Mouse (Mus musculus) left cerebral cortex, adult 9 months (tissue): ENCODE measurements at regions not wholly inside any gene's neighbourhood (a gene's known extent, or its start where the extent isn't known, plus 50 kb on each side); places are given as distances from the start of the nearest gene placed in this dataset.
"Not testable (repeated sequence)": the region's sequence is repeated elsewhere in the genome, so short reads cannot be mapped to it uniquely, and the experiment has no call there.

ENCODE experiments used
- DNase-seq, 2 experiments: peaks; one replicate each; pipeline ENCODE4 v3.0.0; 2022; ENCODE audit warnings: low spot score in 2 of 2

DNA sequence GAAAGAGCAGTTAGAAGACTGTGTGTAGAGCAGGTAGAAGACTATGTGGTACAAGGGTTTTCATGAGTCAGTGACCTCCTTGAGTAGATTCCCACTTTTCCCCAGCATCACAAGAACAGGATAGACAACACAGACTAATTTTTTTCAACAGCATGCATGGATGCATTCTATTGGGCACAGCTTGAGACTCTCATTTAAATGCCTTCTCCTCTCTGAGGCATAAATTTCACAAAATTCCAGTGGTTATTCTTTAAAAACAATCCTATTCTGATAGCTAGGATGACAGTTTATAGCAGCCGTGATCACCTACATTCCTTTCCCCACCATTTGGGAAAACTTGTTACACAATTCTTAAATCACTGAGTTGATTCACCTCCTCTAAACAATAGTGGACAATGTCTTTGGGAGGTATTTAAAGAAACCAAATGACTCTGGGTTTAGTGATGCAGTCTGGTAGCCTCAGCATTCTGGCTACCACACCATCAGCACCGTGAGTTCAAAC, 418.7 kb downstream of the Hs3st1 start:
- no peak for DNase-seq

DNA sequence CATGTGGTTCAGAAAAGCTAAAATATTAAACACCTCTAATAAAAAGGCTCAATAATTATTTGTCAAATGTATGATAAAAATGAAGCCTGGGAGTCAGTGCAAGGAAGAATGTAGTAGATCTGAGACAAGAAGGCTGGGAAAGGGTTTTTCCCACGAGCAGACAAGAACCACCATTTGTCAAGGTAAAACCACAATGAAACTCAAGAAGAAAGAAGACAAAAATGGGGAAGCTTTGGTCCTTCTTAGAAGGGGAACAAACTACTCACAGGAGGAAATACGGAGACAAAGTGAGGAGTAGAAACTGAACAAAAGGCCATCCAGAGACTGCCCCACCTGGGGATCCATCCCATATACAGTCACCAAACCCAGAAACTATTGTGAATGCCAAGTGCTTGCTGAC, 420.0 kb downstream of the Hs3st1 start:
- DNase-seq: no peak

DNA sequence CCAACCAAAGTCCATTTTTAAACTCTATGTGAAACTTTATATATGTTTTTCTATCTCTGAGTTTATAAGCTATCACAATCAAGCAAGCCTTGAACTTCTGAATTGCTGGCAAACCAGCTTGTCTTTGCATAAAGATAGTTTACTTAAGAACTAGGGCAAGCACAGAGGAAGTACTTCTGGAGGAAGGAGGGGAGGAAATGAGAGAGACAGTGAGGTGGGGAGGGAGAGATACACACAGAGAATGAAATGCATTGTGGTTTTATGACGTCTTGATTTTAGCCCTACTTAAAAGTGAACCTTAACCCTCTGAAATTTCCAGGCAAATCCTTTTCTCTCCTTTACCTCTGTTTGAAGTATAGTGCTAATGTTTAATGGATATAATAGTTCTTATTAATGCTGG, 421.0 kb downstream of the Hs3st1 start:
- DNase-seq: no peak

DNA sequence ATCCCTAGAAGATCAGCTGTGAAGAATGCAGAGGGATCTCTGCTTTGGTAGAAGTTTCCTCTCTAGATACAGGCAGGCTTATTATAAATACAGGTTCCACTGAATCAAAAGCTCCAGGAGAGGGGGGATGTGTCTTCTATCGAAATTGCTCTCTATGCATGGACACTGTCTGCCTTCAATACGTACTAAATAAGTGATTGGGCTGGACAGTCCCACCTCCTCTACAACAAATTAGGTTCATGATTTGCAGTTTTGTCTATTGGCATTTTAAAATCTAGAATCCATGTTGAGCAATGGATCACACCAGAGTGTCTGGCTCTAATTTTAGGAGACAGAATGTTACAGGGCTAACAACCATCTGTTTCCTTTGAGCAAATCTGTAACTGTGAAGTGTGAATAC, 429.9 kb downstream of the Hs3st1 start:
- peak; percentile 30 to 50 for DNase-seq

DNA sequence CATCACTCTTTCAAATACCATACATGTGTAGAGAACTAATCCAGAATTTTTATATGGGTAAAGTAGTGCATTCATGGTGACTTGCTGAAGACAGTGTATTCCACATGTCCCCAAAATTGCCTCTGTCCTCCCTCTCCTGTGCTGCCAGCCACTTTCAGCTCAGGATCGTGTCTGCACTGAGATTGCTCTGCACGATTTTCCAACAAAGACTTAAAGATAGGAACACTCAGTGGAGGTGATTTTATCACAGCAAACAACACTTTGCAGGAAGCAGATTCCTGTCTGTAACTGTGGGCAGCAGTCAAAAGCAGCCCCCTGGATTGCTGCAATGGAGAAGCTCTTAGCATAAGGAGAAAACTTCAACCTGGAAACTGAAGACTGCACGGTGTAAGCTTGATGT, 438.8 kb downstream of the Hs3st1 start:
- peak; percentile 10 to 11 for DNase-seq

DNA sequence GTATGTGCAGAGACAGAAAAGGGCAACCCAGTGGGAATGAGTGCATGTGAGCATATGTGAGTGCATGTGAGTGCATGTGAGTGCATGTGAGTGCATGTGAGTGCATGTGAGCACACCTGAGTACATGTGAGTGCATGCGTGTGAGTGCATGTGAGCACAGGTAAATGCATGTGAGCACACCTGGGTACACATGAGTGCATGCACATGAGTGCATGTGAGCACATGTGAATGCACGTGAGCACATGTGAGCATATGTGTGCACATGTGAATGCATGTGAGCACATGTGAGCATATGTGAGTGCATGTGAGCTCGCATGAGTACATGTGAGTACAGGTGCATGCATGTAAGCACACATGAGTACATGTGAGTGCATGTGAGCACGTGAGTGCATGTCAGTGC, 434.6 kb upstream of the Clnk start:
- DNase-seq: no peak

DNA sequence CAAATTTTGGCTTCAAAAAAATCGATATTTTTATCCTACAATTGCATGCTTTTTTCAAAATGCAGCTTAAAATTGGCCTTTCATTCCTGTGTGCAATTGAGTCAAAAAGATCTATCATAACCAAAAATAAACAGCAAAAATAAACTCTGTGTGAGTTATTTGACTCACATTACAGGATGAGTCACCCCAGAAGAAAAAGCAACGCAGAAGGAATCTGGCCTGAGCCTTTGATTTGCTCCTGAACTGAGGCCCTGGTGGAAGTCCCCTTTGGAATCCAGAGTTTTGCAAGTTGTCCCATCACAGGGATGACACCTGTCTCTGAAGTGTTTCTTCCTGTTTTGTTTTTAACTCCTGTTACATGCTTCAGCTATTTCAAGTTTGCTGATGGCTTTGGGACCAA, 429.2 kb upstream of the Clnk start:
- DNase-seq: no peak

DNA sequence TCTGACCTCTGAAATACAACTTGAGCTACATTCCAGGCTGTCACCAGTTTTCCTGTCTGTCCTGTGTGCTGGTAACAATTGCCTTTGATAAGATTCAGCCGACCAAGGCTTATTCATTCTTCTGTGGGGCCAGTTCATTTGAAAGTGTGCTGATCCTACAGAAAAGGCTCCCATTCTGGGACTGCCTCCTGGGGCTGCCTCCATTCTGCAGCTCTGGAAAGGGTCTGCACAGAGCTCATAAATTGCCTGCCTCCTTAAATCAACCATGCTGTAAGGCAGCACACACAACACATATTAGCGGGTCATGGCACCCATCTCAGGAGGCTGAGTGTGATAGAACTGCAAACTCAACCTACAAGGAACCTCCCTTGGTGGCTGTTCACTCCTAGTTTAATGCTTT, 416.2 kb upstream of the Clnk start:
- no peak for DNase-seq

DNA sequence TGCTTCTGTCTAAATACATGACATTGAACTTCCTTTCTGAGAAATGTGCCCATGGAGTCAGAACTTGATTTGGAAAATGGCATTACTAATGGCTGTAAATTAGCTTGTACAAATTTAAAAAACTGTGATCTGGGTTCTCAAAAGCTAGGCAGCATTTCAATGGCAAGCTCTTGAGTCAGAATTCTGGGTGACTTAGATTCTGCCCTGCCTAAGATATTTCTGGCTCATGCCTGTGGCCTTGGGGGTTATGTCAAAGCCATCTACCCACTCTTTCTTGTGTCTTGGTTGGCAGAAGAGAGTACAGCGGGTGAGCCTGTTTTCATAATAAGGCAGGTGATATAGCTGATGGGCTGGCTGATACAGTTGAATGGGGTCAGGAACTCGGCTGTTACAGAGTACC, 404.4 kb upstream of the Clnk start:
- no peak for DNase-seq

DNA sequence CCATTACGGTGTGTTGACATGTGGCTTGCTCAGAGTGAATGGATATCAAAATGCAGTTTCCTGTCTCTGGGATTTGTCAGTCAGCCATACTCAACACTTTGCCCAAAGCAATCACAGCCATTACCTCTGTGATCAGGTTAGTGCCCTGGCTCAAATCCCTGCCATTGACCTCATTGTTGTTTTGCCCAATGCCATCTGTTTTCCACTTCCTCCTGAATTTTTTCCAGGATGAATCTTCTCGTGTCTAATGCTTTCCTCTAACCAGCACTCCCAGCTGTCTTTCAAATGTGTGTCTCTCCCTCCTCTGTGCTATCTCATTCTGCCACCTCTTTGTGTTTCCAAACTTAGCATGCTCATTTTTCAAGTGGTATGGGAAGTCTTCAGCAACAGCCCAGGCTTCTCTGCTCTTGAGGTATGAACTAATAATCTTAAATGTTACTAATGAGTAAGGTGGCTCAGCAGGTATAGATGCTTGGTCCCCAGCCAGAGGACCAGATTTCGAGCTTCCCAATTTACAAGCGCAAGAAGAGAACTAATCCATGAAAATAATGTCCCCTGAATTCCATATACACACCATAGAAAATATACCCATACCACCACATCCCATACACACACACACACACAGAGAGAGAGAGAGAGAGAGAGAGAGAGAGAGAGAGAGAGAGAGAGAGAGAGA, 397.2 kb upstream of the Clnk start:
- no peak for DNase-seq

DNA sequence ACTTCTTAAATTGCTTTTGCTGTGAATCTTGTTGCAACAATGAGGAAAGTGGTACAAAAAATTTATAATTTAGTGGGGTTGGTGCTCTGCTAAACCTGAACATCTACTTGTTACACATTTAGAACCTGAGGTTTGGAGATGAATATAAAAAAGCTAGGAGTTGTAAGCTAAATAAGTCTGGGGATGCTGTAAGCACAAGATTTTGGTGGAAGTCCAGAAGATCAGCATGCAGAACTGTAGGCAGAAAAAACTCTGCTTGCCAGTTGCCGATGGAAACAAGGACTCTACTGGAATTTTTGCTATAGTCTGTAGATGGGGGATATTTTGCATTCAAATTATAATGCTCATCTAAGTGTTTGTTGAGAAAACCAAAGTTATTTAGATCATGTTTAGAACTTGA, 390.5 kb upstream of the Clnk start:
- peak in 1 of 2 experiments; percentile 3 for DNase-seq

DNA sequence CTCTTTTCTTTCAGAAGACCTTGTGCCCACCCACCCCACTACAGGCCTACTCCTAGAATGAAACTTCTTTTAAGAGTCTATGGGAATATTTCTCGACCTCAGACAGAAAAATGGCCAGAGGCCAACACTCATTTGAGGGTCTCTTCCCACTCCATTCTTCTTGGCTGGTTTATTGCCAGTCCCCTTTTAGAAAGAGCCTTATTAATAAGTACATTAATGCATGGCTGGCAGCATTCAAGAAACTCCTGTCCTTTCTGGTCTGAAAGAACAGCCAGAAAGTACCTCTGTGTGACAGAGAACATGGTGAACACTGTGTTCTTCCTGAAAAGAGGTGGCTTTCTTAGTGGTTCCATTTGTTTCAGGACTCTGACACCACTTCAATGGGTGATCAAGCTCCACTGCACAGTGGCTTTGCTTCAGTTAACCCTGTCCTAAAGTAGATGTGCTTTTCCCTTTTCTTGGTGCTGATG, 384.1 kb upstream of the Clnk start:
- no peak for DNase-seq

DNA sequence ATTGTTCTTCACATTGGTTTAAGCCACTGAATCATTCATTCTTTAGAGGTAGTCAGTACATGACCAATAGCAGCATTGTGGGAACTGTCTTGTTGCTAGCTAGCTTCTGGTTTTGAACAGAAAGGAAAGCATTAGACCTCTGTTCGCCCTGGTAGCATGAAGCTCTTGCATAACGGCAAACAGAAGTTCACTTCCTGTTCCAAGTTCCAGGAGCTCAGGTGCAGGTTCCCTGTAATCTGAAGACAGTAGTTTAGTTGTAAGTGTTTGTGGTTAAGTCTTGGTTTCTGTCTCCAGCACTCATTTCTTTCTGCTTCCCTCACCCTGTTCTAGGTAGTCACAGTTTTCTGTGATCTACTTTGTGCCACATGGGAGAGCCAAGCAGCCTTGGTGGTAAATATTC, 381.1 kb upstream of the Clnk start:
- no peak for DNase-seq

DNA sequence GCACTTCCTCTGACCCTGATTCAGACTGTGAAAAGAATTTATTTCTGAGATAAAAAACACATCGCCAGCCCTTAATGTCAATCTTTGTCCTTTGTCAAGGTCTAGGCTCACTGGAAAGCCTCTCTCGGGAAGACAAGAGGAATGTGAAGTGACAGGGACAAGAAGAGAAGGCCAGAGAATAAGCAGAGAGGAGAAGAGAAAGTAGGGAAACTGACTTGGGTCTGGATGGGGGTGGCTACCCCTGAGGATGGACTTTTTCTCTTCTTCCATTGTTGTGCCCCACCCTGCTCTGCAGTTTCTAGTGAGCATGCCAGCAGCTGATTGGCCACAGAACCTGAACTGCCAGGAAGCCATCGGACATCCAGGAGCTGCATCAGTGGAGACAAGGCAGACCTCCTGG, 375.6 kb upstream of the Clnk start:
- no peak for DNase-seq

DNA sequence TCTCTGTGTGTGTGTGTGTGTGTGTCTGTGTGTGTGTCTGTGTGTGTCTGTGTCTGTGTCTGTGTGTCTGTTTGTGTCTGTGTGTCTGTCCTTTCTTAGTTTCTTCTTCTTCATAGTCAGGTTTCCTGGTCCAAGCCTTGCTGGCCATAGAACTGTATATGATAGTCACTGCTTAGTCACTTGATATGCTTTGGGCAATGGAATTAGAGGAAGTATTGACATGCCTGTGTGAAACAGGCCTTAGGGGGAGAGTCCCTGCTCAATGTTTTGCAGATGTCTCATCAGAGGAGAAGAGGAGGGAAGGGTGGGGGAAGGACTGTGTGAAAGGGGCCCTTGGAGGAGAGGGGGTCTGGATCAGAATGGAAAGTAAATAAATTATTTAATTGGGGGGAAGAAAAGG, 374.4 kb upstream of the Clnk start:
- no peak for DNase-seq

DNA sequence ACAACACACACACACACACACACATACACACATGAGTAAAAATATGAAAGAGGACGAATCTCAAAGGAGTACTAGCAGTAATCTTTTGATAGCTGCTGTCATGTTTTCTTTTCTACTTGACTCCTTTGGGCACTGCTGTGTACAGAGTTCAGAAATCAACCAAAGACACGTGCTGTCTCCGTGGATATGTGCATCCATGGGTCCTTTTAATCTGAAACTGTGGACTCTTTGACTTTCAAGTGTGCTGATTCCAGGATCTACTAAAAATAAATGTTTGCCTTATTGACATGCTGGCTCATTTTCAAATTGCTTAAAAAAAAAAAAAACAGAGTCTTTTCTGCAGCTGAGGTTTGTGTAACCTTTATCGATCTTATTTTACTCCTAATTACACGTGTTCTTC, 343.1 kb upstream of the Clnk start:
- no peak for DNase-seq

DNA sequence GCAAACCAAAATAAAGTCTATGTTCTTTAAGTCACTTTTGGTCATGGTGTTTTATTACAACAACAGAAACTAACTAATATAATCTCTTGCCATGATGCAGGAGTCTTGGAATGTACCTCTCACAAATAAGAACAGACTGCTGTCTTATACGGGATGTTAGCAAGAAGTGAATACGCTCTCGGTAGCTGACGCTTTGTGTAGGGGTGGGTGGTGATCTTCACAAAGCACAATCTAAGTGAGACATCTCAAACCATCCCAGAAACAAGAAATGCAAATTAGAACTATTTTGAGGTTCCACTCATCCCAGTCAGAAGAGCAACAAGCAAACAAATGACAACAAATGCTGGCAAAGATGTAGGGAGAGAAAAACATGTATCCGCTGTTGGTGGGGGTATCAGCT, 339.7 kb upstream of the Clnk start:
- no peak for DNase-seq

DNA sequence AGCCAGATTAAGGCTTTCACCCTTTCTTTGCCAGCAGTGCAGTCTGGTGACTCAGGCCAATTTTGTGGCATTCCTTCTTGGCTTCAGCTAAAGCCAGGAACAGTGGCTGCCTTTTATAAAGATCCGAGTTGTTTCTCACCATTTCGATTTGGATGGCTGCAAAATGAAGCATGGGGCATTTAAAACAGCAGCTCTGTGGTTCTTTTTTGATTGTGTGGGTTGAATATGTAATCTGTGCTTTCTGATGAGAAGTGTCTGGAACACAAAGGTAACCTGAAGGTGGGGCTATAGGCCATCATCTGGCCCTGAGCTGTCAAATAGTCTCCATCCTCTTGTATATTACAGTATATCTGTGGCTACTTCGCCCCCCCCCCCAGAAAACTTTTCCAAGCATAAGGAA, 338.4 kb upstream of the Clnk start:
- no peak for DNase-seq

DNA sequence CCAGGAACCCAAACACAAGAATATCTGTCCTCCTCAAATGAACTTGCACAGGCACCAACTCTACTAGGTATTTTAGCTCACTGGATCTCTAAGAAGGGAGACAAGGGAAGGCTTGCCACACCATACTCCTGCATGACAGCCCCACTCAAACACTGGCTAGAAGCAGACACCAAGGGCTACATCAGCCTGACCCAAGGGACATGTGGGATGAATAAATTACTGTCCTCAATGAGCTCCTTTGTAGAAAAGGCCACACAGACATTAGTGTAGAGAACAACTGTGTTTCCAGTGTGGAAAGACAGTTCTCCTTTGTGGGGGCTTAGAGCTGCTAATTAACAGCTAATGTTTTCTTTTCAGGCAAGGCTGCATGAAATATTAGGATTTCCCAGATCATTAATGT, 335.9 kb upstream of the Clnk start:
- DNase-seq: peak; percentile 20 to 28

DNA sequence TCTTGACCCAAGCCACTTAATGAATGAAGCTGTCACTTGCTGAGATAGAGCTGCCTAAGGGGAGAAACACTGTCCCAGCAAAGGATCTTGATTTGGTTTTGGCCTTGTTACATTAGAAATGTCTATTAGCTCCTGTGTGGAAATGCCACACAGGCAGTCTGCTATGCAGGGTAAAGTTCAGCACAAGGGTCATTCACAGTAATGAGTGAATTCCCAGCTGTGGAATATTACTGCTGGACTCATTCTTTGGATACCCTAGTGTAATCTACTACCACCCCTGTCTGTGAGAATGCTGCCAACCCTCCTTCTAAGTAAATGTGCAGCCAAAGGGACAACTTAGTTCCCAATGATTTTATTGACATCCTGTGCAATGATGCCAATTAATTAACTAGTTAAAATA, 322.2 kb upstream of the Clnk start:
- no peak for DNase-seq

DNA sequence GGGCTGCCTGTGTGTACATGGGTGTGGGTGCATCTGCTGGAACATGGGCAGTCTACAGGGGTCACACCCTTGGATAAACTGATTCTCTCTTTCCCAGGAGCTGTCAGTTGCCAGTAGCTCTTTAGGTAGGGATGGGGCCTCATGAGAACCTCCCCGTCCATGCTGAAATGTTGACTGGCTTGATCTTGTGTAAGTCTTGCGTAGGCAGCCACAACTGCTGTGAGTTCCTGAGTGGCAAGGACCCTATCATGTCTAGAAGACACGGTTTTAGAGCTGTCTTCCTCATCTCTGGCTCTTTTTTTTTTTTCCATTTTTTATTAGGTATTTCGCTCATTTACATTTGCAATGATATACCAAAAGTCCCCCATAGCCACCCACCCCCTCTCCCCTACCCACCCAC, 314.5 kb upstream of the Clnk start:
- not testable (repeated sequence) for DNase-seq

DNA sequence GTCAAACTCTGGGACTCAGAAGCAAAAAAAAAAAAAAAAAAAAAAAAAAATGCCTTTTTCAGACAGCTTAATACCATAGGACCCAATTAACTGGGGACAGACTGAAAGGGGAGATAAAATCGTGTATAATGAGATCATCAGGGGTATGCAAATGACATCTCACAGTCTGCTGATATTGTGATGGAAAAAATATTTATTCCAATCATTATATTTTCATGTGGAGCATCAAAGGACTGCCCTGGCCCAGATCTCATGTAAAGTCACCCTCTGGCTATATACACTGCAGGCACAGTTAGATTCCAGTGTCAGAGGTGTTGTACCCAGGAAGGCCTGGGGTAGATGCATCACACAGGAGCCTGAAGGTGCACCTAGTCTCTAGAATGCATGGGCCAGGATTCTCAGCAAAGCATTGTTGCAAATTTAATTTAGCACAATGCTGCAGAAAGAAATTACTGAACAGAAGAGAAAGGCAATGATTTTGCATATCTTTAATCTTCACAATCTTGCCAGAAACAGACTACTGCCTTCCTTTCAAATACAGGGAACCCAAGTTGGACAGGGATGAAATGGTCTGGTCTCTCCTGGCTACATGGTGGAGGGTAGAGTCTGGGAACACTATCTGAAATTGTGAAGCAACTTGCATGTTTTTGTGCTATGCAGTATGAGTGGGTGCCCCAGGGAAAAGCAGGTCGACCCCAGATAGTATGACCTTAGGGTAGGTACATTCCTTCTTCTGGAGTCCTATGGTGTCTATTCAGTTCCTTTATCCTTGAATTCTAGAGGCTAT, 305.2 kb upstream of the Clnk start:
- no peak for DNase-seq

DNA sequence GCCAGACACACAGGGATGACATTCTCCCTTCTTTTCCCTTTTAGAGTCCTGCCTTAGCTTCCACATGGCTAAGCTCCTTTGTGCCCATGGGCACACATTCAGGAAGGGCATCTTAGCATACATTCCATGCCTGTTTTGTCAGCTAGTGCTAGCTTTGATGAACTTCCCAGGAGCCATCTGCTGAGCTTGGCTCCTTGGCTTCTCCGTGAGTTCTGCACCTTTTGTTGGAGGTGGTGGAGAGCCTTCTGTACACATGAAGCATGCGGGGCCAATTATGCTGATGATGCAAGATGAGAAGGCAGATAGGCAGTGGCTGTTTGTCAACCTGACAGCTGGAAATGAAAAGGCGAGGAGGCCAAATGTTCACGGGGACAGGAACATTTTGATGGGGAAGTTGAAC, 304.4 kb upstream of the Clnk start:
- no peak for DNase-seq
